Mouse (Mus musculus): ENCODE results near the gene Hmgcs2. TPM values are rescaled to one million over a fixed set of nuclear protein-coding genes. Genes with fewer than 3 reads are reported as not detected.

Hmgcs2 gene
- total and polyA plus RNA-seq, 3 experiments, result 8.1 to 12.9 (median 9.4) TPM

DNA sequence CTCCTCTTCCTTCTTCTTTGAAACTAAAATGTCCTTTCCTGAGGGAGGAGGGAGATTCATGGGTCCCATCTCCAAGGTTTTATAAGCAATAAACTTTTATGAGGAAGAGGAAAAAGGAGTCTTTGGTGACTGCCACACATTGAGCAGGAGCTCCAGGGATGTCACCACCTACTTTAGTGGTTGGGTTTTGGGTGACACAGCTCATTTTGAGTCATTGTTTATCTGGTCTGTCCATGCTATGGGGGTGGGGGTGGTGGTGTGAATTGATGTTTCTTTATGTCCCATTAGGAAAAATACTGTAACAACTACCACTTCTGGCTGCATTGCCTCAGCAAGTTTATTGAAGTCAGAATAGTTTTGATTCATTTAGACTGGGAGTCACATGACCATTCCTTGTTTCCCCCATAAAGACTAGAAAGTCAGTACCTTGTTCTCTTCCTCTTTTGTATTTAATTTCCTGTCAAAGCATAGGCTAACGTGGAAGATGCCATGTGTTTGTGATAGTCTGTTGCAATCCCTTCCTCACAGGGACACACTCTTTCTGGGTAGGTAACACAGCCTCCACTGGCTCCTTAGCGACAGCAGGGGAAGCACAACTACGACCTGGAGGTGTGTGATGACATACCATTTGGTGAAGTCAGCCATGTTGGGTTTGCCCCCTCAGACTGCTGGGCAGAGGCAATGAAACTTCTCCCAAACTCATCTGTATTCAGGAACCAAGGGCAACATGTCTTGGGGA lies 76.6 kb downstream of the Hmgcs2 start:
- no peak for DNase-seq
- intact Hi-C loops (cut with DNase I), result no loop called here
- no peak overlapping the region for H3K9ac ChIP-seq (ENCODE audit: low read depth, low read length)
- no peak overlapping the region for H3K27ac ChIP-seq
- H3K36me3 ChIP-seq (ENCODE audit: control insufficient read depth, insufficient read depth, low read length), result no peaks in the 10 kb centered on the region
- H3K4me3 ChIP-seq, result no peak overlapping the region
- H3K27me3 ChIP-seq (ENCODE audit: control insufficient read depth, insufficient read depth, low read length), result no peaks in the 10 kb centered on the region
- no peaks in the 10 kb centered on the region for H3K4me1 ChIP-seq (ENCODE audit: control insufficient read depth, insufficient read depth, low read length)
- TF ChIP-seq EP300 (IDR thresholded peaks at IDR 0.05; ENCODE audit: insufficient read depth, low read depth, low read length), result no peak
- WGBS, result 64% methylated on average over 3 of the region's 3 CpGs
- H3K79me2 ChIP-seq (replicated peaks; ENCODE audit: control insufficient read depth, insufficient read depth, low read length), result no peaks in the 10 kb centered on the region

Other genes with a start within 250 kb of the Hmgcs2 start
- not detected for gene Adam30, start 119.8 kb upstream of the Hmgcs2 start, total RNA-seq (2021)
- 0.04 TPM in 1 of 2 replicates, not detected in the other for gene Adam30, start 119.8 kb upstream of the Hmgcs2 start, polyA plus RNA-seq (2012; rRNA removed)
- not detected for gene Reg4, start 58.3 kb upstream of the Hmgcs2 start, total RNA-seq (2021)
- not detected in 2 replicates for gene Reg4, start 58.3 kb upstream of the Hmgcs2 start, polyA plus RNA-seq (2012; rRNA removed)
- gene Phgdh, start 59.6 kb downstream of the Hmgcs2 start, total RNA-seq (2021), result 1 to 10 TPM; 1.5 to 1.8 TPM
- gene Phgdh, start 59.6 kb downstream of the Hmgcs2 start, polyA plus RNA-seq (2012; rRNA removed), result 3.7 and 4.5 TPM in 2 replicates
- 1 to 10 TPM; 5.9 to 8.1 TPM for gene Zfp697, start 102.0 kb downstream of the Hmgcs2 start, total RNA-seq (2021)
- 6.3 and 9.0 TPM in 2 replicates for gene Zfp697, start 102.0 kb downstream of the Hmgcs2 start, polyA plus RNA-seq (2012; rRNA removed)
- gene Gm4450, start 176.7 kb downstream of the Hmgcs2 start, total RNA-seq (2021), result not detected
- not detected in 2 replicates for gene Gm4450, start 176.7 kb downstream of the Hmgcs2 start, polyA plus RNA-seq (2012; rRNA removed)
- gene Hsd3b4, start 230.1 kb downstream of the Hmgcs2 start, total RNA-seq (2021), result not detected
- gene Hsd3b4, start 230.1 kb downstream of the Hmgcs2 start, polyA plus RNA-seq (2012; rRNA removed), result not detected in 2 replicates